Mouse (Mus musculus) left cerebral cortex, postnatal 4 days (tissue): ENCODE measurements around the gene Snapc3. TPM values are rescaled to one million over a fixed set of nuclear protein-coding genes. Genes with fewer than 3 reads are reported as not detected.
"Not testable (repeated sequence)": the region's sequence is repeated elsewhere in the genome, so short reads cannot be mapped to it uniquely, and the experiment has no call there.

ENCODE experiments used
- DNase-seq: peaks from one replicate; pipeline ENCODE4 v3.0.0-alpha.2; 2022
- intact Hi-C: fragments of 180-260 bp; cut with DNase I; formaldehyde crosslinking; loops from one replicate; pipeline ENCODE4 v1.15.1; 2025
- total RNA-seq, 2 experiments: library from RNA; stranded (reverse); gene quantifications; 2 replicates each; pipeline ENCODE4 v1.2.3; 2021

Gene Snapc3
- total RNA-seq, 2 experiments from 2014 or later: 47.5 to 56.5 TPM

- no peak for DNase-seq
- intact Hi-C loops: loop anchor here (5.0 kb wide), 1 partner anchor 78 kb away; no protein-coding TSS in a partner anchor
These were observed 71.6 kb downstream of the Snapc3 start for GRCm38 (mm10) chr4:83489121-83489520.

- intact Hi-C loops: no loop called here
- no peak for DNase-seq
These were observed 75.6 kb downstream of the Snapc3 start for GRCm38 (mm10) chr4:83493112-83493511.

- DNase-seq, intact Hi-C loops: not testable (repeated sequence)
These were observed 79.5 kb downstream of the Snapc3 start for GRCm38 (mm10) chr4:83497013-83497412.

GRCm38 (mm10) chr4:83500154-83501036, 82.9 kb downstream of the Snapc3 start:
- intact Hi-C loops: no loop called here
- peak; percentile 28 for DNase-seq

GRCm38 (mm10) chr4:83501037-83501430, 83.5 kb downstream of the Snapc3 start:
- intact Hi-C loops: no loop called here
- no peak for DNase-seq

- DNase-seq: no peak
- intact Hi-C loops: no loop called here
These were observed 92.1 kb downstream of the Snapc3 start for GRCm38 (mm10) chr4:83509600-83509999.

GRCm38 (mm10) chr4:83511083-83511482, 93.6 kb downstream of the Snapc3 start:
- no peak for DNase-seq
- intact Hi-C loops: no loop called here

GRCm38 (mm10) chr4:83512217-83512616, 94.7 kb downstream of the Snapc3 start:
- intact Hi-C loops: no loop called here
- no peak for DNase-seq

GRCm38 (mm10) chr4:83512644-83513043, 95.1 kb downstream of the Snapc3 start:
- no peak for DNase-seq
- intact Hi-C loops: no loop called here

GRCm38 (mm10) chr4:83514183-83514582, 96.7 kb downstream of the Snapc3 start:
- no peak for DNase-seq
- intact Hi-C loops: no loop called here

GRCm38 (mm10) chr4:83514976-83515669, 97.6 kb downstream of the Snapc3 start:
- intact Hi-C loops: no loop called here
- peak; percentile 13 for DNase-seq

GRCm38 (mm10) chr4:83516144-83516543, 98.6 kb downstream of the Snapc3 start:
- DNase-seq, intact Hi-C loops: not testable (repeated sequence)

Other genes starting within 250 kb of the Snapc3 start
- 10 to 100 TPM; 19.7 to 22.8 TPM for gene Ttc39b, start 93.5 kb upstream of the Snapc3 start, total RNA-seq
- gene Psip1, start 68.7 kb downstream of the Snapc3 start, total RNA-seq: 100 to 1,000 TPM; 271 to 277 TPM
- 1 to 10 TPM; 4.2 to 5.6 TPM for gene Ccdc171, start 107.8 kb downstream of the Snapc3 start, total RNA-seq